Mouse (Mus musculus) left cerebral cortex, adult 11 months (tissue): Measurements from ENCODE around the gene Rufy4.
"Not testable (repeated sequence)": the region's sequence is repeated elsewhere in the genome, so short reads cannot be mapped to it uniquely, and the experiment has no call there.

Source experiments
- DNase-seq: peaks from one replicate; pipeline ENCODE4 v3.0.0; 2022; ENCODE audit warnings: low spot score

The Rufy4 gene

GRCm38 (mm10) chr1:74151091-74151490 is 25.8 kb downstream of the Rufy4 start:
- no peak for DNase-seq

GRCm38 (mm10) chr1:74153461-74154184 is 28.3 kb downstream of the Rufy4 start, which contains the start of gene Cxcr2:
TSS of gene Cxcr2 (plus strand) at chr1:74153989.
- no peak for DNase-seq

- DNase-seq: no peak
These were observed 30.2 kb downstream of the Rufy4 start for GRCm38 (mm10) chr1:74155435-74156012.

- no peak for DNase-seq
These were observed 31.1 kb downstream of the Rufy4 start for GRCm38 (mm10) chr1:74156381-74156910.

- not testable (repeated sequence) for DNase-seq
These were observed 34.3 kb downstream of the Rufy4 start for GRCm38 (mm10) chr1:74159613-74160012.

GRCm38 (mm10) chr1:74160036-74160435 is 34.7 kb downstream of the Rufy4 start:
- DNase-seq: no peak

- no peak for DNase-seq
These were observed 41.8 kb downstream of the Rufy4 start for GRCm38 (mm10) chr1:74167136-74167535.

GRCm38 (mm10) chr1:74169721-74170120 is 44.4 kb downstream of the Rufy4 start:
- no peak for DNase-seq

GRCm38 (mm10) chr1:74172722-74173121 is 47.4 kb downstream of the Rufy4 start:
- no peak for DNase-seq

GRCm38 (mm10) chr1:74175731-74176130 is 50.4 kb downstream of the Rufy4 start:
- no peak for DNase-seq

GRCm38 (mm10) chr1:74178618-74179017 is 53.3 kb downstream of the Rufy4 start:
- no peak for DNase-seq

GRCm38 (mm10) chr1:74179624-74180408 is 54.5 kb downstream of the Rufy4 start:
- DNase-seq: no peak

GRCm38 (mm10) chr1:74181462-74181861 is 56.1 kb downstream of the Rufy4 start:
- no peak for DNase-seq

- DNase-seq: no peak
These were observed 57.7 kb downstream of the Rufy4 start for GRCm38 (mm10) chr1:74183006-74183405.

GRCm38 (mm10) chr1:74190471-74190870 is 65.1 kb downstream of the Rufy4 start:
- DNase-seq: no peak

- DNase-seq: no peak
These were observed 67.4 kb downstream of the Rufy4 start for GRCm38 (mm10) chr1:74192711-74193110.

GRCm38 (mm10) chr1:74194445-74194844 is 69.1 kb downstream of the Rufy4 start, which contains the start of gene Cxcr1:
TSS of gene Cxcr1 (minus strand) at chr1:74194631.
- no peak for DNase-seq

- no peak for DNase-seq
These were observed 70.6 kb downstream of the Rufy4 start for GRCm38 (mm10) chr1:74195961-74196360.

GRCm38 (mm10) chr1:74196621-74197419 is 71.5 kb downstream of the Rufy4 start:
- DNase-seq: no peak
